Mouse (Mus musculus): ENCODE data around the gene Klf16. TPM values are rescaled to one million over a fixed set of nuclear protein-coding genes. Genes with fewer than 3 reads are reported as not detected.
"Not testable (repeated sequence)": the region's sequence is repeated elsewhere in the genome, so short reads cannot be mapped to it uniquely, and the experiment has no call there.

The Klf16 gene
- polyA plus RNA-seq, 1 experiment, result not detected

- Histone ChIP-seq H3K27ac (ENCODE audit: insufficient read depth, low read depth, low read length) (no peak overlapping the region), H3K4me3 (ENCODE audit: insufficient read depth, low read depth, low read length) (no peak overlapping the region), H3K4me1 (ENCODE audit: control insufficient read depth, insufficient read depth, low read length) (peaks cover 18% of the 10 kb centered on the region)
- TF ChIP-seq CTCF (IDR thresholded peaks at IDR 0.05; ENCODE audit: insufficient read depth, low read depth, low read length) (no peak), POLR2A (IDR thresholded peaks at IDR 0.05; ENCODE audit: insufficient read depth, low read depth, low read length) (no peak)
- 87% methylated on average over 3 of the region's 3 CpGs for WGBS
Measured at GRCm38 (mm10) chr10:80608435-80608834, 31.3 kb upstream of the Klf16 start.

GRCm38 (mm10) chr10:80606737-80607350, 29.7 kb upstream of the Klf16 start:
- peaks cover 22% of the 10 kb centered on the region for H3K4me1 ChIP-seq (ENCODE audit: control insufficient read depth, insufficient read depth, low read length)
- H3K27ac ChIP-seq (ENCODE audit: insufficient read depth, low read depth, low read length), result no peak overlapping the region
- H3K4me3 ChIP-seq (ENCODE audit: insufficient read depth, low read depth, low read length), result no peak overlapping the region
- TF ChIP-seq POLR2A (IDR thresholded peaks at IDR 0.05; ENCODE audit: insufficient read depth, low read depth, low read length), result no peak
- TF ChIP-seq CTCF (IDR thresholded peaks at IDR 0.05; ENCODE audit: insufficient read depth, low read depth, low read length), result no peak
- 95% methylated on average over 34 of the region's 34 CpGs for WGBS

GRCm38 (mm10) chr10:80606306-80606705, 29.2 kb upstream of the Klf16 start:
- Histone ChIP-seq H3K27ac (ENCODE audit: insufficient read depth, low read depth, low read length) (no peak overlapping the region), H3K4me1 (ENCODE audit: control insufficient read depth, insufficient read depth, low read length) (peaks cover 22% of the 10 kb centered on the region), H3K4me3 (ENCODE audit: insufficient read depth, low read depth, low read length) (no peak overlapping the region)
- whole genome bisulfite sequencing, result 88% methylated on average over 23 of the region's 23 CpGs
- TF ChIP-seq POLR2A (IDR thresholded peaks at IDR 0.05; ENCODE audit: insufficient read depth, low read depth, low read length) (no peak), CTCF (IDR thresholded peaks at IDR 0.05; ENCODE audit: insufficient read depth, low read depth, low read length) (no peak)

GRCm38 (mm10) chr10:80605721-80606120, 28.6 kb upstream of the Klf16 start, which contains the start of gene Gm49322:
TSS of gene Gm49322 (plus strand) at chr10:80606021.
- peaks cover 20% of the 10 kb centered on the region for H3K4me1 ChIP-seq (ENCODE audit: control insufficient read depth, insufficient read depth, low read length)
- WGBS, result 88% methylated on average over 4 of the region's 4 CpGs
- H3K4me3 ChIP-seq (ENCODE audit: insufficient read depth, low read depth, low read length); H3K27ac ChIP-seq (ENCODE audit: insufficient read depth, low read depth, low read length): not testable (repeated sequence)

- TF ChIP-seq CTCF (IDR thresholded peaks at IDR 0.05; ENCODE audit: insufficient read depth, low read depth, low read length) (no peak), POLR2A (IDR thresholded peaks at IDR 0.05; ENCODE audit: insufficient read depth, low read depth, low read length) (no peak)
- H3K4me1 ChIP-seq (ENCODE audit: control insufficient read depth, insufficient read depth, low read length), result peaks cover 17% of the 10 kb centered on the region
- no peak overlapping the region for H3K4me3 ChIP-seq (ENCODE audit: insufficient read depth, low read depth, low read length)
- H3K27ac ChIP-seq (ENCODE audit: insufficient read depth, low read depth, low read length), result no peak overlapping the region
- 86% methylated on average over 2 of the region's 2 CpGs for WGBS
Measured at GRCm38 (mm10) chr10:80604988-80605387, 27.9 kb upstream of the Klf16 start.

GRCm38 (mm10) chr10:80604001-80604509, 26.9 kb upstream of the Klf16 start:
- 83% methylated on average over 7 of the region's 7 CpGs for WGBS
- peaks cover 17% of the 10 kb centered on the region for H3K4me1 ChIP-seq (ENCODE audit: control insufficient read depth, insufficient read depth, low read length)
- TF ChIP-seq CTCF (IDR thresholded peaks at IDR 0.05; ENCODE audit: insufficient read depth, low read depth, low read length), result no peak
- TF ChIP-seq POLR2A (IDR thresholded peaks at IDR 0.05; ENCODE audit: insufficient read depth, low read depth, low read length), result no peak
- H3K4me3 ChIP-seq (ENCODE audit: insufficient read depth, low read depth, low read length), result no peak overlapping the region
- H3K27ac ChIP-seq (ENCODE audit: insufficient read depth, low read depth, low read length), result no peak overlapping the region

GRCm38 (mm10) chr10:80603364-80603763, 26.2 kb upstream of the Klf16 start:
- 26% methylated on average over 7 of the region's 7 CpGs for WGBS
- TF ChIP-seq CTCF (IDR thresholded peaks at IDR 0.05; ENCODE audit: insufficient read depth, low read depth, low read length), result no peak
- TF ChIP-seq POLR2A (IDR thresholded peaks at IDR 0.05; ENCODE audit: insufficient read depth, low read depth, low read length), result no peak
- Histone ChIP-seq H3K4me3 (ENCODE audit: insufficient read depth, low read depth, low read length) (peak overlapping the region; percentile 85), H3K27ac (ENCODE audit: insufficient read depth, low read depth, low read length) (peak overlapping the region; percentile 65), H3K4me1 (ENCODE audit: control insufficient read depth, insufficient read depth, low read length) (peaks cover 17% of the 10 kb centered on the region)

GRCm38 (mm10) chr10:80602698-80603325, 25.7 kb upstream of the Klf16 start, which contains the start of the genes Scamp4 and Adat3:
TSS of gene Scamp4 (plus strand) at chr10:80602872.
TSS of gene Adat3 (plus strand) at chr10:80602880.
- WGBS, result under 1% methylated on average over 54 of the region's 54 CpGs
- peak within 1 kb of the TSS; percentile 88 for H3K27ac ChIP-seq (ENCODE audit: insufficient read depth, low read depth, low read length)

GRCm38 (mm10) chr10:80596318-80596717, 19.2 kb upstream of the Klf16 start:
- WGBS, result 42% methylated on average over 4 of the region's 4 CpGs
- TF ChIP-seq CTCF (IDR thresholded peaks at IDR 0.05; ENCODE audit: insufficient read depth, low read depth, low read length) (no peak), POLR2A (IDR thresholded peaks at IDR 0.05; ENCODE audit: insufficient read depth, low read depth, low read length) (no peak)
- Histone ChIP-seq H3K27ac (ENCODE audit: insufficient read depth, low read depth, low read length) (no peak overlapping the region), H3K4me1 (ENCODE audit: control insufficient read depth, insufficient read depth, low read length) (no peaks in the 10 kb centered on the region), H3K4me3 (ENCODE audit: insufficient read depth, low read depth, low read length) (no peak overlapping the region)

More at GRCm38 (mm10) chr10:80602698-80603325, 25.7 kb upstream of the Klf16 start, which contains the start of the genes Scamp4 and Adat3:
- peak within 1 kb of the TSS; percentile 85 for H3K4me3 ChIP-seq (ENCODE audit: insufficient read depth, low read depth, low read length)
- H3K4me1 ChIP-seq (ENCODE audit: control insufficient read depth, insufficient read depth, low read length), result peaks cover 17% of the 10 kb centered on the region
- no peak for TF ChIP-seq CTCF (IDR thresholded peaks at IDR 0.05; ENCODE audit: insufficient read depth, low read depth, low read length)
- TF ChIP-seq POLR2A (IDR thresholded peaks at IDR 0.05; ENCODE audit: insufficient read depth, low read depth, low read length), result peak; percentile 70
